Mouse (Mus musculus) kidney, adult 2 months (tissue): Measurements from ENCODE around the gene 9230112D13Rik. TPM values are rescaled to one million over a fixed set of nuclear protein-coding genes. Genes with fewer than 3 reads are reported as not detected.

Experiments used
- DNase-seq: peaks from one replicate; pipeline ENCODE4 v3.0.0; 2021
- H3K27ac ChIP-seq: fragments of 200-500 bp; 2 replicates; pipeline ENCODE4 v1.5.1; 2012; ENCODE audit warnings: low read depth, low read length, control low read depth, inconsistent platforms; ENCODE audit not compliant: insufficient read depth
- H3K27me3 ChIP-seq: fragments of 200-500 bp; replicated peaks from 2 replicates; pipeline ENCODE4 v1.6.1; 2012; ENCODE audit warnings: mild to moderate bottlenecking, moderate library complexity, low read length, inconsistent platforms; ENCODE audit not compliant: control insufficient read depth, insufficient read depth
- H3K36me3 ChIP-seq: fragments of 200-500 bp; 2 replicates; pipeline ENCODE4 v1.6.1; 2012; ENCODE audit warnings: mild to moderate bottlenecking, moderate library complexity, low read length, inconsistent platforms; ENCODE audit not compliant: control insufficient read depth, insufficient read depth
- H3K4me1 ChIP-seq: fragments of 200-500 bp; 2 replicates; pipeline ENCODE4 v1.6.1; 2011; ENCODE audit warnings: low read length; ENCODE audit not compliant: control insufficient read depth, insufficient read depth
- H3K4me3 ChIP-seq: fragments of 200-500 bp; 2 replicates; pipeline ENCODE4 v1.5.1; 2011; ENCODE audit warnings: mild to moderate bottlenecking, low read depth, low read length, control low read depth; ENCODE audit not compliant: insufficient read depth
- CTCF ChIP-seq: fragments of 200-500 bp; conservative IDR thresholded peaks from 2 replicates; pipeline ENCODE4 v1.5.1; 2011; ENCODE audit warnings: low read depth, mild to moderate bottlenecking, control low read depth, low read length, moderate library complexity, mixed read lengths; ENCODE audit not compliant: insufficient read depth, insufficient read length
- POLR2A ChIP-seq: fragments of 200-500 bp; IDR thresholded peaks from one replicate; pipeline ENCODE4 v1.6.1; 2011; ENCODE audit warnings: low read depth, low read length, control low read depth
- WGBS: fragments of 180-500 bp; shearing (Covaris S2); methylation state at CpG from one replicate; pipeline ENCODE4 v1.1.7; 2018; 5-methylcytosine and 5-hydroxymethylcytosine counted together
- polyA plus RNA-seq: library from polyadenylated mRNA; depleted of rRNA; stranded (reverse); fragments of >200 nt; gene quantifications from 2 replicates; pipeline ENCODE4 v1.2.3, GENCODE M21; 2012

9230112D13Rik gene
- polyA plus RNA-seq, 1 experiment, result not detected

- Histone ChIP-seq H3K27me3 (no peaks in the 10 kb centered on the region), H3K4me3 (no peak overlapping the region), H3K4me1 (no peaks in the 10 kb centered on the region), H3K27ac (no peak overlapping the region), H3K36me3 (no peaks in the 10 kb centered on the region)
- WGBS, result 63% methylated on average over 17 of the region's 17 CpGs
- DNase-seq, result peak; percentile 44
- TF ChIP-seq CTCF, result no peak
- no peak for TF ChIP-seq POLR2A
Observed at GRCm38 (mm10) chr14:34565711-34566110, 43.1 kb upstream of the 9230112D13Rik start.

DNA sequence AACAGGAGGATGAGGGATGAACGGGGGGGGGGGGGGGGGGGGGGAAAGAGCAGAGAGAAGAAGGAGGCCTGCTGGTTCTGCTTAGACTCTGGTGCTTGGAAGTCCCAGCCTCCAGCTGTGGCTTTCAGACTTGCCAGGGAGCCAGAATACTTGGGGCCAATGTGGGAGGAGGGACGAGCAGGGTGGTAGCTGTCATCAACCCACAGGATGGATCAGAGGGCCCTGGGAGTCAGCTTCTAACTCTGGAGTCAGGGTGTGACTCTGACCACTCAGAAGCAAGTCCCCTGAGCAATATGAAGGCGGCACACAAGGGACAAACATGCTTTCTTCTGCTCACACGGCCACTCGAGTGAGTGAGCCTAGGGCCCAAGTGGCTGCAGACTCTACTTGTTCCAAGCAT is 42.0 kb upstream of the 9230112D13Rik start:
- WGBS, result 75% methylated on average over 5 of the region's 5 CpGs
- TF ChIP-seq POLR2A (no peak), CTCF (no peak)
- H3K4me1 ChIP-seq, result no peaks in the 10 kb centered on the region
- H3K36me3 ChIP-seq, result no peaks in the 10 kb centered on the region
- no peaks in the 10 kb centered on the region for H3K27me3 ChIP-seq
- no peak overlapping the region for H3K4me3 ChIP-seq
- no peak for DNase-seq
- H3K27ac ChIP-seq, result no peak overlapping the region

GRCm38 (mm10) chr14:34562393-34562792 is 39.8 kb upstream of the 9230112D13Rik start:
- Histone ChIP-seq H3K4me3 (no peak overlapping the region), H3K27ac (no peak overlapping the region), H3K4me1 (no peaks in the 10 kb centered on the region), H3K36me3 (no peaks in the 10 kb centered on the region), H3K27me3 (no peaks in the 10 kb centered on the region)
- 20% methylated on average over 2 of the region's 2 CpGs for WGBS
- DNase-seq, result no peak
- no peak for TF ChIP-seq CTCF
- no peak for TF ChIP-seq POLR2A

DNA sequence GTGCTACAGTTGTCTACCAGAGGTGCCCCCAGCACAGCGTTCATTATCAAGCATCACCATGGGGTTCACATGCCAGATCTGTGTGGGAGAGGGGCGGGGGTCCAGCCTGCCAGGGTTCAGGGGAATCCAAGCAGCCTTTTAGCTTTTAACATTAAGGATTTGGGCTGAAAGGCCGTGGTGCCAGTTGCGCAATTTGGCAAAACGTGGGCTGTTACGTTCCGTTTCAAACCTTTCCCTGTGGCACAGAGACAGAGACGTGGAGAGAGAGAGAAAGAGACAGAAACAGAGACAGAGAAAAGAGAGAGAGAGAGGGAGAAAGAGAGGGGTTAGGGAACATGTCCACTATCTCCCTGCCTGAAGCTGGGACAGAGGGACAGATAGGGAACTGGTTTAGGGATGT is 39.0 kb upstream of the 9230112D13Rik start:
- no peaks in the 10 kb centered on the region for H3K27me3 ChIP-seq
- no peak for DNase-seq
- 93% methylated on average over 8 of the region's 8 CpGs for WGBS
- H3K27ac ChIP-seq, result no peak overlapping the region
- TF ChIP-seq POLR2A, result no peak
- no peak for TF ChIP-seq CTCF
- no peaks in the 10 kb centered on the region for H3K36me3 ChIP-seq
- H3K4me3 ChIP-seq, result no peak overlapping the region
- H3K4me1 ChIP-seq, result no peaks in the 10 kb centered on the region

DNA sequence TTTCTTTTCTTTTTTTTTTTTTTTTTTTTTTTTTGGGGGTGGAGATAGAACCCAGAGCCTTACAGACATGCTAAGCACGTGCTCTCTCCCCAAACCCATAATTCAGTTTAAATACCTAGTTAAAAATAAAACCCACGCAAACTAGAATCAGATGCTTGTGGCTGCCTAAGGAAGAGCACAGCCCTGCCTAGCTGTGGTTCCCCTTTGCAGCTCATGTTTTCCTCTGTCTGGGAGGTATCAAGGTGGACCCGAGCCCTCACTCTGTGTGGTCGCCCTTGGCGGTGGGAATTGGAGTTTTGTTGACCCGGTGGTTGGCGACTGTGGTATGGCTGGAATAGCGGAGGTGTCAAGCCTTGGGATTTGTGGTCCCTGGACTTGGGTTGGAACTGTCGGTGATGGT is 36.3 kb upstream of the 9230112D13Rik start:
- no peak for DNase-seq
- Histone ChIP-seq H3K4me1 (no peaks in the 10 kb centered on the region), H3K36me3 (no peaks in the 10 kb centered on the region), H3K4me3 (no peak overlapping the region), H3K27ac (no peak overlapping the region), H3K27me3 (no peaks in the 10 kb centered on the region)
- 88% methylated on average over 9 of the region's 9 CpGs for whole genome bisulfite sequencing
- no peak for TF ChIP-seq POLR2A
- TF ChIP-seq CTCF, result no peak

- no peak for DNase-seq
- TF ChIP-seq CTCF (no peak), POLR2A (no peak)
- H3K4me3 ChIP-seq, result no peak overlapping the region
- no peak overlapping the region for H3K27ac ChIP-seq
- WGBS, result 63% methylated on average over 13 of the region's 13 CpGs
- H3K27me3 ChIP-seq, result no peaks in the 10 kb centered on the region
- H3K36me3 ChIP-seq, result no peaks in the 10 kb centered on the region
- H3K4me1 ChIP-seq, result no peaks in the 10 kb centered on the region
Observed at GRCm38 (mm10) chr14:34555211-34555610, 32.6 kb upstream of the 9230112D13Rik start.

GRCm38 (mm10) chr14:34554047-34554446 is 31.4 kb upstream of the 9230112D13Rik start:
- 42% methylated on average over 3 of the region's 3 CpGs for WGBS
- no peak overlapping the region for H3K27ac ChIP-seq

DNA sequence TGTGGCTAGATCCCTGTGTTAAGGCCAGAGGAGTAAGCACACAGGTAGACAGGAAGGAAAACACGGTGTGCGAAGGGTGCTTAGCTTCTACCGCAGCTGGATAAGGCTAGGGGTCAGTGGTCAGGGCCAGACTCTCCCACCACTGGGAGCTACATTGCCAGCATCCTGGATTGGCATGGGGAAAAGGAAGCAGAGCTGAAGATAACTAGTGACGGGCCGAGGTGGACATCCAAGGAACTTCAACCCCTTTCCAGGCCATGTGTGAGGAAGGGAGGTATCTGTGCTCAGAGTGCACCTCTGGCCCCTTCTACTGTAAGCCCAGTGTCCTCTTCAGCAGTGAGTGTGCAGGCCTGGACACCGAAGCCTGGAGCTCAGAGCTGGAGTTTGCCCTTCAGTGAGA is 30.9 kb upstream of the 9230112D13Rik start:
- Histone ChIP-seq H3K4me3 (no peak overlapping the region), H3K36me3 (no peaks in the 10 kb centered on the region), H3K4me1 (no peaks in the 10 kb centered on the region), H3K27me3 (no peaks in the 10 kb centered on the region), H3K27ac (no peak overlapping the region)
- DNase-seq, result no peak
- WGBS, result 59% methylated on average over 6 of the region's 6 CpGs
- TF ChIP-seq POLR2A, result no peak
- TF ChIP-seq CTCF, result no peak

More at GRCm38 (mm10) chr14:34554047-34554446, 31.4 kb upstream of the 9230112D13Rik start:
- Histone ChIP-seq H3K27me3 (no peaks in the 10 kb centered on the region), H3K36me3 (no peaks in the 10 kb centered on the region), H3K4me1 (no peaks in the 10 kb centered on the region), H3K4me3 (no peak overlapping the region)
- peak; percentile 66 for DNase-seq
- no peak for TF ChIP-seq CTCF
- no peak for TF ChIP-seq POLR2A
